Mouse (Mus musculus) adipose tissue, adult 10 weeks (tissue): ENCODE measurements around the gene Dcakd. TPM values are rescaled to one million over a fixed set of nuclear protein-coding genes. Genes with fewer than 3 reads are reported as not detected.

Experiments used
- polyA plus RNA-seq: library from polyadenylated mRNA; stranded (reverse); fragments of 350-450 nt; fragmentation: Illumina TruSeq; extraction: RNeasy Lipid Tissue Mini Kit (QIAGEN cat#74804); gene quantifications from one replicate; pipeline ENCODE4 v1.2.3, GENCODE M21; 2014; ENCODE audit warnings: low read depth, low replicate concordance

The Dcakd gene
- polyA plus RNA-seq, result 41.6 TPM

GRCm38 (mm10) chr11:103028176-103028891 lies at the start of gene Dcakd, which contains the start of gene Nmt1:
TSS of gene Dcakd (minus strand) at chr11:103028333.
TSS of gene Nmt1 (plus strand) at chr11:103028190.

DNA sequence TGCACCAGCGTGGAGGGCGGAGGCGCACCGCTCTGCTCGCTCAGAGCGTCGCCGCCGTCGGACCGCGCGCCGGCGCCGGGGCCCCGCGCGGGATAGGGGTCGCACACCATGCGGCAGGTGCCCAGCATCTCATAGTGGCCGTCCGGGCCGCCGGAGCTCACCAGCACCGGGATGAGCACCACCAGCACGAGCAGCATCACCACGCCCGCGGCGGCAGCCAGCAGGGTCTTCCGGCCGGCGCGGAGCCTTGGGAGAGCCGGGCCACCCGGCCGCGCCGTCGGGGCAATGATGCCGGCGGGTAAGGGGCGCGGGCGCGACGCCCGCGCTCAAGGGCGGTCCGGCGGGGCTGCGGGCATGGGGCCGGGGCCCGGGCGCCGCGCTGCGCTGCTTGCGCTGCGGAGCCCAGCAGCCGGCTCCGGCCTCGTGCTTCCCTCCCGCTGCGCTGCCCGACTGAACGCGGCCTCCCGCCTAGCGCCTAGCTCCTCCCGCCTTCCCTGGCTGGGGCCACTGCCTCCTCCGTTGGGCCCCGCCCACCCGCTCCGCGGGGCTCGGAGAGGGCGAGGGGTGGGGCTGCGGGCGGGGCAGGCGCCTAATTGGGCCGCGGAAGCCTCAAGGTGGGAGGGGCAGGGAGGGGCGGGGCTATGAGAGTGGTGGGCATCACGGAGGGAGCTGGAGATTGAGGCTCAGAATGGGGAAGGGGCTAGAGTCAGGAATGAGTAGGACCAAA lies 81.7 kb downstream of the Dcakd start, which contains the start of gene C1ql1:
Gene C1ql1 (minus strand): TSS at position 424 of the 727 bp plus-strand sequence.

Other genes with a start within 250 kb of the Dcakd start
- 18.6 TPM for gene Gjc1, start 208.6 kb downstream of the Dcakd start, polyA plus RNA-seq
- gene Higd1b, start 192.5 kb downstream of the Dcakd start, polyA plus RNA-seq, result 7.6 TPM
- 51.4 TPM for gene Eftud2, start 147.3 kb downstream of the Dcakd start, polyA plus RNA-seq
- 2.4 TPM for gene Ccdc103, start 147.1 kb downstream of the Dcakd start, polyA plus RNA-seq
- 0.20 TPM for gene Fam187a, start 143.2 kb downstream of the Dcakd start, polyA plus RNA-seq
- 0.22 TPM for gene Gfap, start 127.4 kb downstream of the Dcakd start, polyA plus RNA-seq
- gene Kif18b, start 103.2 kb downstream of the Dcakd start, polyA plus RNA-seq, result 1.3 TPM
- gene C1ql1, start 81.6 kb downstream of the Dcakd start, polyA plus RNA-seq, result not detected
- 49.6 TPM for gene Nmt1, start 143 bp downstream of the Dcakd start, polyA plus RNA-seq
- gene Plcd3, start 73.3 kb upstream of the Dcakd start, polyA plus RNA-seq, result 22.4 TPM
- 125 TPM for gene Acbd4, start 73.3 kb upstream of the Dcakd start, polyA plus RNA-seq
- gene Hexim1, start 87.9 kb upstream of the Dcakd start, polyA plus RNA-seq, result 34.1 TPM
- gene Hexim2, start 104.1 kb upstream of the Dcakd start, polyA plus RNA-seq, result 7.6 TPM
- 8.6 TPM for gene Fmnl1, start 142.8 kb upstream of the Dcakd start, polyA plus RNA-seq
- 3.9 TPM for gene 1700023F06Rik, start 180.2 kb upstream of the Dcakd start, polyA plus RNA-seq
- gene Spata32, start 190.1 kb upstream of the Dcakd start, polyA plus RNA-seq, result 4.0 TPM
- 7.9 TPM for gene Map3k14, start 239.1 kb upstream of the Dcakd start, polyA plus RNA-seq